Mouse (Mus musculus) limb, embryonic 13.5 days (tissue): Measurements from ENCODE around the gene Lsamp. TPM values are rescaled to one million over a fixed set of nuclear protein-coding genes. Genes with fewer than 3 reads are reported as not detected.
A peak's percentile ranks its signal among the peaks of the same experiment; 100 is the strongest.

Experiments used
- ATAC-seq: fragments of 200-750 bp; cut with Nextera tagmentation; 2 replicates; pipeline ENCODE4 v1.8.0; 2017; ENCODE audit warnings: low read depth, moderate number of reproducible peaks, moderate TSS enrichment; ENCODE audit not compliant: low FRiP score
- H3K27ac ChIP-seq: fragments of 300-500 bp; sonication (generic); 2 replicates; pipeline ENCODE4 v1.5.1; 2015; ENCODE audit warnings: inconsistent platforms, mild to moderate bottlenecking, moderate library complexity
- H3K27me3 ChIP-seq: fragments of 300-500 bp; sonication (generic); 2 replicates; pipeline ENCODE4 v1.6.1; 2015; ENCODE audit warnings: mild to moderate bottlenecking, inconsistent platforms
- H3K36me3 ChIP-seq: fragments of 300-500 bp; sonication (generic); 2 replicates; pipeline ENCODE4 v1.6.1; 2015; ENCODE audit warnings: inconsistent platforms, mild to moderate bottlenecking, moderate library complexity
- H3K4me1 ChIP-seq: fragments of 300-500 bp; sonication (generic); 2 replicates; pipeline ENCODE4 v1.6.1; 2015; ENCODE audit warnings: inconsistent platforms
- H3K4me2 ChIP-seq: fragments of 300-500 bp; sonication (generic); replicated peaks from 2 replicates; pipeline ENCODE4 v1.6.1; 2015; ENCODE audit warnings: inconsistent platforms, mild to moderate bottlenecking, moderate library complexity
- H3K4me3 ChIP-seq: fragments of 300-500 bp; sonication (generic); 2 replicates; pipeline ENCODE4 v1.5.1; 2015; ENCODE audit warnings: moderate library complexity, mild to moderate bottlenecking, inconsistent platforms
- H3K9ac ChIP-seq: fragments of 300-500 bp; sonication (generic); 2 replicates; pipeline ENCODE4 v1.6.1; 2015; ENCODE audit warnings: mild to moderate bottlenecking, inconsistent platforms
- H3K9me3 ChIP-seq: fragments of 300-500 bp; sonication (generic); 2 replicates; pipeline ENCODE4 v1.6.1; 2016; ENCODE audit warnings: inconsistent platforms
- WGBS: fragments of 180-500 bp; shearing (Covaris S2); methylation state at CpG from one replicate; pipeline ENCODE4 v1.1.7; 2015; 5-methylcytosine and 5-hydroxymethylcytosine counted together
- polyA plus RNA-seq: library from polyadenylated mRNA; unstranded; fragments of >200 nt; fragmentation: Nextera tagmentation; extraction: Ambion mirVana; gene quantifications from 2 replicates; pipeline ENCODE4 v1.2.1, GENCODE M21; 2015

Lsamp gene
- polyA plus RNA-seq, 1 experiment from 2014 or later: 11.3 TPM

DNA sequence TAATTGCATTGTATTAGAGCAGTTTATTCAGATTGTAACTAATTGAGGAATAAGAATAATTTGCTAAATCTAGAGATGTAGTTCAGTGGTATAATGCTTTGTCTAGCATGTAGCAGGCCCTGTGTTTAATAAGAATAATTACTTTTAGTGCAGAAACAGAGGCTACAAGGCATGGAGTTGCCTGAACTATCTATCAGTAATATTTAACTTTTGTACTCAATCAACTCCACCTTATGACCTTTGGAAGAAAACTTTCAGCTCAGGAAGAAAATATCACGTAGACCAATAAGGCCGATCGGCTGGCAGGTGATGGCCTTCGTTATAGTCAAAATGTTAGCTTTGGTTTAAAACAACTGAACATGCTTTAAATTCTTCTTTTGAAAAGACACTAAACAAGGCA lies 946.4 kb downstream of the Lsamp start:
- Histone ChIP-seq H3K9ac (no peak overlapping the region), H3K4me3 (no peak overlapping the region), H3K4me1 (no peaks in the 10 kb centered on the region), H3K9me3 (no peaks in the 10 kb centered on the region), H3K4me2 (no peak overlapping the region), H3K27ac (no peak overlapping the region), H3K27me3 (no peaks in the 10 kb centered on the region), H3K36me3 (no peaks in the 10 kb centered on the region)
- ATAC-seq: no peak
- 80% methylated on average over 4 of the region's 4 CpGs for WGBS

GRCm38 (mm10) chr16:40942266-40942665 lies 958.1 kb downstream of the Lsamp start:
- no peaks in the 10 kb centered on the region for H3K9me3 ChIP-seq
- WGBS: 68% methylated on average over 3 of the region's 3 CpGs
- no peak for ATAC-seq

GRCm38 (mm10) chr16:40945834-40946233 lies 961.7 kb downstream of the Lsamp start:
- Histone ChIP-seq H3K9me3 (no peaks in the 10 kb centered on the region), H3K4me2 (no peak overlapping the region), H3K27ac (no peak overlapping the region), H3K9ac (no peak overlapping the region), H3K36me3 (no peaks in the 10 kb centered on the region), H3K4me3 (no peak overlapping the region), H3K27me3 (no peaks in the 10 kb centered on the region), H3K4me1 (0 out of 2 replicates have a peak, but pooled peaks cover 8% of the 10 kb centered on the region)
- WGBS: 18% methylated on average over 1 of the region's 1 CpGs
- ATAC-seq: no peak

More at GRCm38 (mm10) chr16:40942266-40942665, 958.1 kb downstream of the Lsamp start:
- H3K4me2 ChIP-seq: no peak overlapping the region
- H3K9ac ChIP-seq: no peak overlapping the region
- no peaks in the 10 kb centered on the region for H3K36me3 ChIP-seq
- 0 out of 2 replicates have a peak, but pooled peaks cover 8% of the 10 kb centered on the region for H3K4me1 ChIP-seq
- no peak overlapping the region for H3K27ac ChIP-seq
- H3K27me3 ChIP-seq: no peaks in the 10 kb centered on the region
- no peak overlapping the region for H3K4me3 ChIP-seq

DNA sequence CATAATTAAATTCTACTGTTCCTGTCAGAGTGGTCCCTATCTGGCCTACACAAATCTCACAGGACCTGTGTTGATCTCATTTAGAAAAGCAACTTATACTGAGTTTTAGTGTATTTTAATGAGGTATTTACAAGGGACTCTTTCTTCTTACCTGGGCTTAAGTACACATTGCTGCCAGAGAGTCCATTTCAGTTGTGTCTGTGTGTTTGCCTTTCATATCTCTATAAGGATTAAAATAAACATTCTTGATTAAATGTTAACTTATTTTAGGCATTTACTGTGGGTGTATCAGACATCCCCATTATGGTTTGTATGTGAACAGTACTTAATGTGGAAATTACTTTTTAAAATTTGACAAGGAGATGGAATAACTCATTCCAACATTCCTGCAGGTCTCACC lies 963.9 kb downstream of the Lsamp start:
- ATAC-seq: no peak; the same call in 1 of the 2 replicates
- Histone ChIP-seq H3K27me3 (no peaks in the 10 kb centered on the region), H3K27ac (no peak overlapping the region), H3K9ac (no peak overlapping the region), H3K4me2 (no peak overlapping the region), H3K36me3 (no peaks in the 10 kb centered on the region), H3K4me3 (no peak overlapping the region), H3K4me1 (0 out of 2 replicates have a peak, but pooled peaks cover 8% of the 10 kb centered on the region), H3K9me3 (no peaks in the 10 kb centered on the region)

DNA sequence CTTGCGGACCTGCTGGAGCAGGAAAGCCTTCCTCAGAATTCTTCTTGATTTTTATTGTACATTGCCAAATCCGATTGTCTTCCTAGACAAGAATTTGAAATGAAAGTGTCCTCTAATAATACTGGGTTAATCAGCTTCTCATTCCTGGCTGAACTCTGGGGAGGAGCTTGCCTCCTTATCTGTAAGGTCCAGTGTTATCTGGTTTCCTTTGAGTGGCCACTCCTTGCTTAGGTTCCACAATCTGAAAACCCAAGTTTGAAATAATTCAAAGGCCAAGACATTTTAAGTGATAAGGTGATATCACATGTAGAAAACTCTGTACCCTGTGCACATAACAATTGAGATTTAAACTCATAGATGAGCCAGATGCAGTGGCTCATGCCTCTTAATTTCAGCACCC lies 975.0 kb downstream of the Lsamp start:
- Histone ChIP-seq H3K4me3 (no peak overlapping the region), H3K27me3 (no peaks in the 10 kb centered on the region), H3K27ac (no peak overlapping the region), H3K4me1 (no peaks in the 10 kb centered on the region), H3K9ac (no peak overlapping the region), H3K9me3 (no peaks in the 10 kb centered on the region), H3K36me3 (no peaks in the 10 kb centered on the region), H3K4me2 (no peak overlapping the region)
- ATAC-seq: no peak
- WGBS: 84% methylated on average over 2 of the region's 2 CpGs

- no peaks in the 10 kb centered on the region for H3K4me1 ChIP-seq
- no peak overlapping the region for H3K4me2 ChIP-seq
- H3K9me3 ChIP-seq: no peaks in the 10 kb centered on the region
- 81% methylated on average over 1 of the region's 1 CpGs for WGBS
- no peak overlapping the region for H3K27ac ChIP-seq
- H3K36me3 ChIP-seq: no peaks in the 10 kb centered on the region
- no peak for ATAC-seq
- H3K9ac ChIP-seq: no peak overlapping the region
- no peak overlapping the region for H3K4me3 ChIP-seq
- H3K27me3 ChIP-seq: no peaks in the 10 kb centered on the region
These were observed 976.4 kb downstream of the Lsamp start for GRCm38 (mm10) chr16:40960586-40960985.

- H3K4me1 ChIP-seq: peaks cover 6% of the 10 kb centered on the region; the same call in 1 of the 2 replicates
- H3K4me2 ChIP-seq: peak overlapping the region; percentile 62
- H3K9me3 ChIP-seq: no peaks in the 10 kb centered on the region
- no peaks in the 10 kb centered on the region for H3K36me3 ChIP-seq
- no peak overlapping the region for H3K27ac ChIP-seq
- H3K9ac ChIP-seq: no peak overlapping the region
- peak; percentile 95 for ATAC-seq
- 0 out of 2 replicates have a peak, but pooled peaks cover 5% of the 10 kb centered on the region for H3K27me3 ChIP-seq
- 21% methylated on average over 17 of the region's 17 CpGs for WGBS
- H3K4me3 ChIP-seq: peak overlapping the region; percentile 31
These were observed 984.1 kb downstream of the Lsamp start for GRCm38 (mm10) chr16:40968088-40968860.

DNA sequence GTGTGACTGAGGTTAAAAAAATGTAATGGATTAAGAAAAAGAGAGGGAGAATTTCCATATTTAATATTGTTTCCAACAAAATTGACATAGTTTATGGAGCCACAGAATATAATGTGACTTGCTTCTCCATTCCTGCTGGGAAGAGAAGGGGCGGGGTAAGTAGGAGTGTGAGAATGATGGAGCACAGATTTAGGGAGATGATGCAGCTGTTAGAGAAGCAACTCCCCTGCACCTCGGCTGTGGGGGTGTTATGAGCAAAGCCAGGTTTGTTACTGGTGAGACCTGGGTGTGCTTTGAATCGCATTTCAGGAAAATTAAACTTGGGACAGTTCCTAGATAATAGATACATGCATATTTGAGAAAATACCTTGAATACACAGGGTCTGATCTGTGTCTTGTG lies 987.2 kb downstream of the Lsamp start:
- 0 out of 2 replicates have a peak, but pooled peaks cover 5% of the 10 kb centered on the region for H3K27me3 ChIP-seq
- H3K9ac ChIP-seq: no peak overlapping the region
- H3K27ac ChIP-seq: no peak overlapping the region
- H3K36me3 ChIP-seq: no peaks in the 10 kb centered on the region
- ATAC-seq: no peak
- no peak overlapping the region for H3K4me2 ChIP-seq
- 68% methylated on average over 3 of the region's 3 CpGs for WGBS
- H3K9me3 ChIP-seq: no peaks in the 10 kb centered on the region
- peaks cover 9% of the 10 kb centered on the region; the same call in 1 of the 2 replicates for H3K4me1 ChIP-seq
- no peak overlapping the region for H3K4me3 ChIP-seq

GRCm38 (mm10) chr16:40974084-40974483 lies 989.9 kb downstream of the Lsamp start:
- no peak overlapping the region for H3K9ac ChIP-seq
- H3K9me3 ChIP-seq: no peaks in the 10 kb centered on the region
- no peaks in the 10 kb centered on the region for H3K36me3 ChIP-seq
- 60% methylated on average over 2 of the region's 2 CpGs for WGBS
- 0 out of 2 replicates have a peak, but pooled peaks cover 3% of the 10 kb centered on the region for H3K4me1 ChIP-seq
- no peak overlapping the region for H3K27ac ChIP-seq
- no peaks in the 10 kb centered on the region for H3K27me3 ChIP-seq
- H3K4me2 ChIP-seq: no peak overlapping the region
- H3K4me3 ChIP-seq: no peak overlapping the region
- ATAC-seq: no peak

DNA sequence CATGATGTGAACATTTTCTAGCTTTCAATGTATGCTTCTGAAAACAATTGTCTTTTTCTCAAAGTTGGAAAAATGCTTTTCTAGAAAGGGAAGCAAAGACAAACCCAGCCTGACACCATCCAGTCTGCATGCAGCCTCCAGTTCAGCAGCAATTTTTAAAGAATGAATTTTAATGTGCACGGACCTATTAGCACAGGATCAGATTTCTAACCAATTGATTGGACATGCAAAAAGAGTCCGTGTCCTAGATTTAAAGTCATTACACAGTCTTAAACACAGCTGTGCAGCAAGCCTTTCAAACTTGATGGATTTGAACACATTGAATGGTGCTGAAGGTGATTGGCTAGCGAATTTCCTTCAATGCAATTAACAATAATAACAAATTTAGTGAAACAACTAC lies 998.9 kb downstream of the Lsamp start:
- H3K4me2 ChIP-seq: no peak overlapping the region
- WGBS: 42% methylated on average over 3 of the region's 3 CpGs
- no peaks in the 10 kb centered on the region for H3K9me3 ChIP-seq
- H3K4me3 ChIP-seq: no peak overlapping the region
- ATAC-seq: no peak
- H3K4me1 ChIP-seq: no peaks in the 10 kb centered on the region
- H3K9ac ChIP-seq: no peak overlapping the region
- H3K27me3 ChIP-seq: no peaks in the 10 kb centered on the region
- no peaks in the 10 kb centered on the region for H3K36me3 ChIP-seq
- H3K27ac ChIP-seq: no peak overlapping the region

GRCm38 (mm10) chr16:41007569-41007968 lies 1023.4 kb downstream of the Lsamp start:
- WGBS: 81% methylated on average over 5 of the region's 5 CpGs
- no peak overlapping the region for H3K4me2 ChIP-seq
- no peaks in the 10 kb centered on the region for H3K36me3 ChIP-seq
- H3K27me3 ChIP-seq: no peaks in the 10 kb centered on the region
- H3K4me1 ChIP-seq: no peaks in the 10 kb centered on the region
- no peak overlapping the region for H3K9ac ChIP-seq
- no peak overlapping the region for H3K27ac ChIP-seq
- no peak overlapping the region for H3K4me3 ChIP-seq
- no peak for ATAC-seq
- H3K9me3 ChIP-seq: no peaks in the 10 kb centered on the region

GRCm38 (mm10) chr16:41034746-41035145 lies 1050.6 kb downstream of the Lsamp start:
- no peak overlapping the region for H3K4me2 ChIP-seq

GRCm38 (mm10) chr16:41041686-41042085 lies 1057.5 kb downstream of the Lsamp start:
- no peak overlapping the region for H3K9ac ChIP-seq
- 80% methylated on average over 2 of the region's 2 CpGs for whole genome bisulfite sequencing
- no peak overlapping the region for H3K27ac ChIP-seq
- no peaks in the 10 kb centered on the region for H3K9me3 ChIP-seq
- H3K36me3 ChIP-seq: no peaks in the 10 kb centered on the region
- no peak overlapping the region for H3K4me3 ChIP-seq
- H3K4me1 ChIP-seq: 0 out of 2 replicates have a peak, but pooled peaks cover 3% of the 10 kb centered on the region
- no peak overlapping the region for H3K4me2 ChIP-seq
- no peaks in the 10 kb centered on the region for H3K27me3 ChIP-seq
- ATAC-seq: no peak

More at GRCm38 (mm10) chr16:41034746-41035145, 1050.6 kb downstream of the Lsamp start:
- H3K9me3 ChIP-seq: no peaks in the 10 kb centered on the region
- H3K4me3 ChIP-seq: no peak overlapping the region
- no peaks in the 10 kb centered on the region for H3K27me3 ChIP-seq
- no peaks in the 10 kb centered on the region for H3K4me1 ChIP-seq
- no peak overlapping the region for H3K9ac ChIP-seq
- H3K36me3 ChIP-seq: no peaks in the 10 kb centered on the region
- H3K27ac ChIP-seq: no peak overlapping the region
- ATAC-seq: no peak
